Mouse (Mus musculus): Measurements from ENCODE around the gene Scnm1.

DNA sequence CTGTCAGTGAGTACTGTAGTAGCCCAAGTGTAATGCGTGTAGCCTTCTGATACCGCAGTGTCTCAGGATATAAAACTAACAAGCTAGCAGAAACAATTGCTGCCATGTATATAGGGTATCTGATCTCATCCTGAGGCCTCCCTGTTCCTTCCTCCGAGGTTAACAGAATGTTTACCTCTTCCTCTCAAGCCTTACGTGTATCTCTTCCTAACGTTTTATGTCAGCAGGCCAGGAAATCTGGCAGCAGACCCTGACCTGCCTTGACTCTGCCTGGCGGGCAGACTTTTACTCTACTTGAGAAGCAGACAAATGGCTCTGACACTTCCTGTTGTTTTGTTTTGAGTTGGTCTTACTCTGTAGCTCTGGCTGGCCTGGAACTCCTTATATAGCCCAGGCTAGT lies 12.2 kb downstream of the Scnm1 start:
- no peak for TF ChIP-seq POLR2A (IDR thresholded peaks at IDR 0.05; ENCODE audit: insufficient read length, low read depth)
- TF ChIP-seq MYOD1 (IDR thresholded peaks at IDR 0.05; ENCODE audit: control insufficient read depth in 1 of 3, insufficient read length in 2 of 3, low read depth in 2 of 3) = no peak
- TF ChIP-seq POLR2AphosphoS2 (IDR thresholded peaks at IDR 0.05; ENCODE audit: insufficient read length, low read depth) = no peak
- TF ChIP-seq MAX (IDR thresholded peaks at IDR 0.05; ENCODE audit: low read depth) = no peak

Measured in myocyte (in vitro differentiated cells).